Mouse (Mus musculus): ENCODE results near the gene Slc39a1. TPM values are rescaled to one million over a fixed set of nuclear protein-coding genes. Genes with fewer than 3 reads are reported as not detected.

Gene Slc39a1
- polyA plus RNA-seq (2016; fragmentation: Nextera tagmentation; extraction: Ambion mirVana): 62.5 and 65.3 TPM in 2 replicates

DNA sequence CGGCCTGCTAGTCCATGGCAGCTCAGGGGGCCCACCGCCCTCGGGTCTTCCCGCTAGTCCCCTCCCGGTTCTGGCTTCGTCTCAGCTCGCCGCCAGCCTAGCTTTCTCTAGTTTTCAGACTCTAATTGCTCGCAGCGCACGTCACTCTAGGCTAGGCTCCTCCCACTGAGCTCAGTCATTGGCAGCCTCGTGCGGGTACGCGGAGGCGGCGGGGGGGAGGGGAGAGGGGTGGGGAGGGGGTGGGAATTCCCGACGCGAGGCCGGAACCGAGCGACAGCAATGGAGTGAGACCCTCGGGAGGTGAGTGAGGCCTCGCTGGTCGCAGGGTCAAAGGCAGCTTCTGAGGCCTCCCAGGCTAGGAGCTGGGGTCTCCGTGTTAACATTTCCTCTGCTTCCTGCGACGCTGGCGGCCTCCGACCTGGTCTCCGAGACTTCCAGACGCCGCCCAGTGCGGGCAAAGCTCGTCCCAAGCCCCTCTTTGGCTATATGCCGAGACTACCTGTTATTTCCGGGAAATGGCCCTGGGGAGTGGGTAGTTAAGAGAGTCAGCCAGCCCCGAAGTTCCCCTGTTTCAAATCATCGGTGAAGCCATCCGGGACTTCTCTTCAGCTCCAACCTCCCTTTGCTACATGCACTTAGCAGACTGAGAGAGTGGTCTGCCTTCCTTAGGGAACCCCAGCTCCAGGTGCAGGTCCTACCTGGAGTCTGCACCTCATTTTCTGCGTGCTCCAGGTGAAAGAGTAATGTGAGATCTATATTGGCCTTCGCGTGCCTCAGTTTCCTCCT, at the start of gene Slc39a1:
Slc39a1 (plus strand) TSS at position 213 of the 786 bp plus-strand sequence.
- WGBS: under 1% methylated on average over 44 of the region's 44 CpGs
- Histone ChIP-seq H3K9me3 (no peaks in the 10 kb centered on the region), H3K4me1 (replicated peaks) (peaks cover 29% of the 10 kb centered on the region), H3K4me3 (peak within 1 kb of the TSS; percentile 70), H3K27ac (peak within 1 kb of the TSS; percentile 93), H3K27me3 (ENCODE audit: insufficient read depth, poor library complexity, severe bottlenecking) (no peaks in the 10 kb centered on the region), H3K36me3 (peaks cover 28% of the 10 kb centered on the region)
- DNase-seq (ENCODE audit: low spot score): peak; percentile 97

DNA sequence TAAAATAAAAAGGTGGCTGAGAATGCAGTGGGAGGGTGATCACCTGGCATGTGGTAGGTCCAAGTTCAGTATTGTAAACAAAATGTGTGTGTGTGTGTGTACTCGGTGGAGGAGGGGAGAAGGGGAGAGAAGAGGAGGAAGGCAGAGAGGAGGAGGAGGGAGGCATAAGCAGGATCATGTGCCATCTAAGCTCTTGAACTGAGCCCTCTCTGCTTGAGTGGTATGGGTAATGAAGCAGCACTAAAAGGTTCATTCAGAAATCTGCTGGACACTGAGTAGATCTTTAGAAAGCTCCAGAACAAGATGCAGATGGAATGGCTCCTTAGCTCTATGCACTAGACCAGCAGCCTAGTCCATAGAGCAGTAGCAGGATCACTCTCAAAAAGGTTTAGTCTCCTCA, 45.1 kb upstream of the Slc39a1 start:
- no peak overlapping the region for H3K4me3 ChIP-seq
- 67% methylated on average over 1 of the region's 1 CpGs for WGBS
- H3K4me1 ChIP-seq (replicated peaks): 0 out of 2 replicates have a peak, but pooled peaks cover 2% of the 10 kb centered on the region
- no peak overlapping the region for H3K27ac ChIP-seq
- H3K27me3 ChIP-seq (ENCODE audit: insufficient read depth, poor library complexity, severe bottlenecking): no peaks in the 10 kb centered on the region
- peaks cover 32% of the 10 kb centered on the region for H3K36me3 ChIP-seq
- no peak for DNase-seq (ENCODE audit: low spot score)
- no peaks in the 10 kb centered on the region for H3K9me3 ChIP-seq

DNA sequence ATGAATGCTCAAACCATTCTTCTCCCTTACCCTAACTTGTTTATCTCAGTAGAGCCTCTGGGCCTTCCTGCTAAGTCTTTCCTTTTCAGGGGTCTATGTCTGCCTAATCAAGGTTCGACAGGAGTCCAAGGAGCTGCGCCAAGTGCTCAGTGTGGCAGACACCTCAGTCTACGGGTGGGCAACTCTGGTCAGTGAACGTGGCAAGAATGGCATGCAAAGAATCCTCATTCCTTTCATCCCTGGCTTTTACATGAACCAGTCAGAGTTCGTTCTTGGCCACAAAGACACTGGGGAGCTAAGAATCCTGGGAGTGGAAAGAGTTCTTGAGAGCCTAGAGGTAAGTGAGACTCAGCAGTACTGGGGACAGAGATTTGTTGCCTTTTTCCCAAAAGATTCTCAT, 44.4 kb upstream of the Slc39a1 start:
- no peak for DNase-seq (ENCODE audit: low spot score)
- 79% methylated on average over 5 of the region's 5 CpGs for WGBS

DNA sequence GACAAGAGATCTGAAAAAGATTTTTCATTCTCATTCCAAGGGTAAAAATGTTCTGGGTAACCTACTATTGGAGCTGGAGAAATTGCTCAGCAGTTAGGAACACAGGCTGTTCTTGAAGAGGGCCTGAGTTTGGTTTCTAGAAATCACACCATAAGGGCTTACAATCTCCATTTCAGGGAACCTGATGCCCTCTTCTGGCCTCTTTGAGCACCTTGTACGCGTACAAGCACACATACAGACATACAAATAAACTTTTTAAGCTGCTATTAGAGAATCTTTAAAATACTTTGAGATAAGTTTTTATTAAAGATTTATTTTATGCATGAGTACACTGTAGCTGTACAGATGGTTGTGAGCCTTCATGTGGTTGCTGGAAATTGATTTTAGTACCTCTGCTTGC, 43.4 kb upstream of the Slc39a1 start:
- DNase-seq (ENCODE audit: low spot score): no peak
- 96% methylated on average over 2 of the region's 2 CpGs for WGBS

More for the DNA sequence above, 44.4 kb upstream of the Slc39a1 start:
- no peak overlapping the region for H3K4me3 ChIP-seq
- H3K27ac ChIP-seq: no peak overlapping the region
- H3K4me1 ChIP-seq (replicated peaks): 0 out of 2 replicates have a peak, but pooled peaks cover 2% of the 10 kb centered on the region
- H3K36me3 ChIP-seq: peaks cover 40% of the 10 kb centered on the region
- H3K9me3 ChIP-seq: no peaks in the 10 kb centered on the region
- H3K27me3 ChIP-seq (ENCODE audit: insufficient read depth, poor library complexity, severe bottlenecking): no peaks in the 10 kb centered on the region

DNA sequence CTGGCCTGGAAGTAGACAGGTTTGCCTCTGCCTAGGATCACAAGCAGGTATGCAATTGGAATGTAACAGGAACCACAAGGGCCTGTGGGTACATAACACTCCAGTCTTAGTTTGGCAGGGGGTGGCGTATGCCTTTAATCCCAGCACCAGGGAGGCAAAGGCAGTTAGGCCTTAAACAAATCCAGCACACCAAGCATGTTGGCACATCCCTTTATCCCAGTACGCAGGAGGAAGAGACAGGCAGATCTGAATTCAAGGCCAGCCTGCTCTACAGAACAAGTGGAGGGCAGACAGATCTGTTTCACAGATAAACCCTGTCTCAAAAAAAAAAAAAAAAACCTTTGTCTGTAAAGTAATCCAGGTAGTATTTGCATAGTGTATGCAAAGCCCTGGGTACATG, 39.3 kb upstream of the Slc39a1 start:
- DNase-seq (ENCODE audit: low spot score): no peak
- H3K36me3 ChIP-seq: peaks cover 81% of the 10 kb centered on the region

More for the DNA sequence above, 43.4 kb upstream of the Slc39a1 start:
- no peaks in the 10 kb centered on the region for H3K9me3 ChIP-seq
- peaks cover 49% of the 10 kb centered on the region for H3K36me3 ChIP-seq
- H3K4me3 ChIP-seq: no peak overlapping the region
- H3K4me1 ChIP-seq (replicated peaks): 0 out of 2 replicates have a peak, but pooled peaks cover 2% of the 10 kb centered on the region
- H3K27ac ChIP-seq: no peak overlapping the region
- no peaks in the 10 kb centered on the region for H3K27me3 ChIP-seq (ENCODE audit: insufficient read depth, poor library complexity, severe bottlenecking)

DNA sequence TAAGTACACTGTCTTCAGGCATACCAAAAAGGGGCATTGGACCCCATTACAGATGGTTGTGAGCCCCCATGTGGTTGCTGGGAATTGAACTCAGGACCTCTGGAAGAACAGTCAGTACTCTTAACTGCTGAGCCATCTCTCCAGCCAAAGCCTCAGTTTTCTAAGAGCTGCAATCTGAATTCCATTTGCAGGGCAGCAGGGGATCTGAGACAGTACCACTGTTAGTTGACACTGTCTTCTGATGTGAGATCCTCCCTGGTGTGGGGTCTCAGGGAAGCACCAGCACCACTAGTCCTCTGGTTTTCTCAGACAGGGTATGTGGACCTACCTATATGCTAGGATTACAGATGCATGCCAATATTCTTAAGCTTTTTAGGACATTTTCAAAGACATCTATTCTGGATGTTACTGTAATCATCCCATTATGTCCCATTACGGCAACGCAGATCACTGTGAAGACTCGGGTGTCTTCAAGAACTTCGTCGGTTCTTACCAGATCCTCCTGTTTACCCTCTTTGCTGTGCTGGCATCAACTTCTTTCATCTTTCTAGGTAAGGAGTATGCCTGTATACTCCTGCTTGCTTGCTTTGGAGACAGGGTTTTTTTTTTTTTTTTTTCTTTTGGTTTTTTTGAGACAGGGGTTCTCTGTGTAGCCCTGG, 37.9 kb upstream of the Slc39a1 start:
- H3K27me3 ChIP-seq (ENCODE audit: insufficient read depth, poor library complexity, severe bottlenecking): no peaks in the 10 kb centered on the region
- H3K4me1 ChIP-seq (replicated peaks): peaks cover 30% of the 10 kb centered on the region
- no peak overlapping the region for H3K4me3 ChIP-seq
- 94% methylated on average over 5 of the region's 5 CpGs for WGBS
- DNase-seq (ENCODE audit: low spot score): no peak
- peaks cover 77% of the 10 kb centered on the region for H3K36me3 ChIP-seq
- H3K9me3 ChIP-seq: no peaks in the 10 kb centered on the region
- H3K27ac ChIP-seq: no peak overlapping the region

More for the DNA sequence above, 39.3 kb upstream of the Slc39a1 start:
- H3K4me3 ChIP-seq: no peak overlapping the region
- no peaks in the 10 kb centered on the region for H3K27me3 ChIP-seq (ENCODE audit: insufficient read depth, poor library complexity, severe bottlenecking)
- H3K9me3 ChIP-seq: no peaks in the 10 kb centered on the region
- H3K4me1 ChIP-seq (replicated peaks): peaks cover 23% of the 10 kb centered on the region
- 85% methylated on average over 2 of the region's 2 CpGs for WGBS
- H3K27ac ChIP-seq: no peak overlapping the region

DNA sequence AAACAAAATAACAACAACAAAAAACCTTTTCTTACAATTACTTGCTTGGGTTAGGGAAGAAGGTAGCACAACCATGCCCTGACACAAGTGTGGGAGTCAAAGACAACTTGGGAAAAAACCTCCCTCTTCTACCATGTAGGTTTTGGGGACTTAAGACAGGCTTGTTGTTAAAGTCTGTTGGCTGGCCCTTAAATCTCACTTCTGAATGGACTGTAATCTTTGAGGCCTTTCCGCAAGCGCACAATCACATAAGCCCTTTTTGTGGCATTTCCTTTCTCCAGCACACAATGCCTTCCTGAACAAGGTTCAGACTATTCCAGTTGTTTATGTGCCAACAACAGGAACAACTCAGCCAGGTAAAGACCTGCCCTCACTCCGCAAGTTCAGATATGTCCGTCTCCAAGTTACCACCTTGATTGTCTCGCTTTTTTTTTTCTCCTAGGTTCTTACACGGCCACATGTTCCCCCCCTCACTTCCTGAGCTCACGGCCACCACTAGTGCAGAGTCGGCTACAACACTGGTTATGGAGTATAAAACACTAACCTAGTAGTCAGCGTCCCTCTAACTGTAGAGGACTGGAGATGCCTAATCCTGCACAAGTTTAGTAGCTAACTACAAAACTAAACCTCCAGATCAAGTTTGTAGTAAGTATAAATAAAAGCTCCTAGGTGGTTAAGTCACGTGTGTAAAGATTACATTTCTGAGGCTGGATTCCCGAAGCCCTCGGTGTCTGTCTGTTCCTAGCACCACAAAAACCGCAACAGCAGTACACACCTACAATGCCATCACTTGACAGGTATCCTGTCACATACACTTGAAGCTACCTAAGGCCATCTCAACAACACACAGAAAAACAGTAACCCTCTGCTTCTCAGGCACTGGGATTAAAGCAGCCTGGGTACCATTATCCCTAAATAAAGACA, 36.2 kb upstream of the Slc39a1 start:
- Histone ChIP-seq H3K36me3 (peaks cover 60% of the 10 kb centered on the region), H3K9me3 (no peaks in the 10 kb centered on the region), H3K4me1 (replicated peaks) (peaks cover 30% of the 10 kb centered on the region), H3K27ac (no peak overlapping the region), H3K27me3 (ENCODE audit: insufficient read depth, poor library complexity, severe bottlenecking) (no peaks in the 10 kb centered on the region), H3K4me3 (peak overlapping the region; percentile 82)
- no peak for DNase-seq (ENCODE audit: low spot score)
- WGBS: 86% methylated on average over 13 of the region's 13 CpGs

DNA sequence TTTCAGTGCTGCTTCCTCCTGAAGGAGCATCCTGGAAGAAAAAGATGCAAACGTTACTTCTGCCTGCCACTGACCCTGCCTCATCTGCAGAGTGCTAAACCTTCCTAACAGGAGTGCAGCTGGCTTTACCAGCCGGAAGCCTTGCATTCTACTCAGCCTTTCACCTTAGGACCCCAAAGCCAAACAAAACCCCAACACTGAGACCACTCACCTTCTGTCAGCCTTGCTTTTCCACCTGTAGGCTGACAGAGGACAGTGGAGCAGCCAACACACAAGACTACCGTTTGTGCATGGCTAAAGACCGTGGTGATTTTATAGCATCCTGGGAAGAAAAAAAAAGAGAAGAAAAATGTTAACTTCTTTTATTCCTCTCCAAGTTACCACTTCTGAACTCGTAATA, 35.2 kb upstream of the Slc39a1 start:
- peaks cover 50% of the 10 kb centered on the region for H3K36me3 ChIP-seq
- no peak for DNase-seq (ENCODE audit: low spot score)
- H3K4me1 ChIP-seq (replicated peaks): peaks cover 30% of the 10 kb centered on the region
- peak overlapping the region; percentile 97 for H3K27ac ChIP-seq
- no peaks in the 10 kb centered on the region for H3K9me3 ChIP-seq
- WGBS: 15% methylated on average over 5 of the region's 5 CpGs
- no peaks in the 10 kb centered on the region for H3K27me3 ChIP-seq (ENCODE audit: insufficient read depth, poor library complexity, severe bottlenecking)
- peak overlapping the region; percentile 82 for H3K4me3 ChIP-seq

DNA sequence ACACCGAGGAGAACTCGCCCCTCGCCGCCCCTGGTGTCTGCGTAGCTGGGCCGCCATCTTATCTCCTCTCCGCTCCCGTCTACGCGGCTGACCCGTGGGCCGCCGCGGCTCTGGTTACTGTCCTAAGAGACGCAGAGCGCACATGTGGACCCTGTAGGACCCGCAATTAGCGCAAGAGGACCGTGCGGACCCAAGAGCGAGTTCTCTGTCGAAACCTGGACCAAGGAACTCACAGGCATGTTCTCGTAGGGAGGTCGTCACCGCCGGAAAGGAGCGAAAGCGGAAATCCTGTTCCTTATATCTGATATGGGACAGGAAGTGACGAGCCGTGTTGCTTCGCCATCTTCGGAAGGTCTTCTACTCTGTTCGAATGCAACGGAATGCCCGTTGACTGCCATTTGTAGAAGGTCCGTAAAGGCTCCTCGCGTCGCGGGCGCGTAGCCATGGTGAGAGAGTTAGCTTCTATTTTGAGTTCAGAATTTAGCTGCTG, 34.5 kb upstream of the Slc39a1 start, which contains the start of the genes Rps27 and Rab13:
Rps27 (minus strand) TSS at position 275 of the 490 bp plus-strand sequence.
Rab13 (plus strand) TSS at position 319 of the 490 bp plus-strand sequence.
- Histone ChIP-seq H3K4me1 (replicated peaks) (peaks cover 30% of the 10 kb centered on the region), H3K27me3 (ENCODE audit: insufficient read depth, poor library complexity, severe bottlenecking) (no peaks in the 10 kb centered on the region), H3K36me3 (peaks cover 43% of the 10 kb centered on the region), H3K4me3 (peak within 1 kb of the TSS; percentile 82), H3K27ac (peak within 1 kb of the TSS; percentile 97), H3K9me3 (no peaks in the 10 kb centered on the region)
- WGBS: under 1% methylated on average over 42 of the region's 42 CpGs
- peak; percentile 92 for DNase-seq (ENCODE audit: low spot score)

DNA sequence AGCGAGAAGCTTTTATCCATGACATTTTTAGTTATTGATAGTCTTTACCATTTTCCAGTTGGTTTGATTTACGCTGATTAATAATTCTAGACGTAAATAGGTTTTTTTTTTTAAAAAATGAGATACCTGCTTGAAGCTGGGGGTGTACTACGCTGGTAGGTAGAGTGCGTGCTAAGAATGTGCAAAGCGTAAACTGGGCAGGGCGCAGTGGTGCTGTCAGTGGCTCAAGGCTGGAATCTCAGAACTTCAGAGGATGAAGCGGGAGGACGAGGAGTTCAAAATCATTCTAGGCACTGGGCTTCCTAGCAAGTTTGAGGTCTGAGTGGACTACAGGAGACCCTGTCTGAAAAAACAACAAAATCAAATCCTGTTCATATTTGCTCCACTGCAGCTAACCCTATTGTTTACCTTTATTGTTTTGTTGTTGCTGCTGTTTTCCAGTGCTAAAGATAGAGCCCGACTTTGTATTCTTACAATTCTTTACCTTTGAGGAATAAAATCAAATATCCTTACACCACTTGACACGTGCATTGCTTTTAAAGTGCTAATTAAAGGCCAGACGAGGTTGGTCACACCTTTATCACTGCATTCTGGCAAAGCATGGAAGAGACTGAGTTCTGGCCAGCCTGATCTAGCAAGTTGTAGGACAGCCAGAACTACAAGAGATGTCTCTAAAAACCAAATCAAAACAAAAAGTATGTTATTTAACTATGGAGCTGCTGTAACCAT, 33.9 kb upstream of the Slc39a1 start:
- no peaks in the 10 kb centered on the region for H3K27me3 ChIP-seq (ENCODE audit: insufficient read depth, poor library complexity, severe bottlenecking)
- H3K4me1 ChIP-seq (replicated peaks): peaks cover 30% of the 10 kb centered on the region
- H3K4me3 ChIP-seq: peak overlapping the region; percentile 82
- no peak for DNase-seq (ENCODE audit: low spot score)
- H3K36me3 ChIP-seq: peaks cover 37% of the 10 kb centered on the region
- no peaks in the 10 kb centered on the region for H3K9me3 ChIP-seq
- H3K27ac ChIP-seq: peak overlapping the region; percentile 97
- WGBS: 16% methylated on average over 12 of the region's 12 CpGs

DNA sequence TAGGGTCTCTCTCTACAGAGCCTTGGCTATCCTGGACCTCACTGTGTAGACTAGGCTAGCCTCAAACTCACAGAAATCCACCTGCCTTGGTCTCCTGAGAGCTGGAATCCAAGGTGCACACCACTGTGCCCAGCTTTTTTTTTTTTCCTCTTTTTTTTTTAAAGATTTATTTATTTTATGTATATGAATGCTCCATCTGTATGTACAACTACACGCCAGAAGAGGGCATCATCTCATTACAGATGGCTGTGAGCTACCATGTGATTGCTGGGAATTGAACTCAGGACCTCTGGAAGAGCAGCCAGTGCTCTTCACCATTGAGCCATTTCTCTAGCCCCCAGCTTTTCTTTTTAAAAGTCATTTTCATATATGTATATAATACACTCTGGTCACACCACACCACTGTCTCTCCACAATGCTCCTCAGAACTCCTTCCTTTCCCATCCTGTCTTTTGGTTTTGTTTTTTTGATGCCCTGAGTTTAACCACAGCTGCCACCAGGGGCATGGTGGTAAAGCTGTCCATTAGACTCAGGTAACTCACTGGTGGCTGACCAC, 32.1 kb upstream of the Slc39a1 start:
- Histone ChIP-seq H3K9me3 (no peaks in the 10 kb centered on the region), H3K36me3 (peaks cover 19% of the 10 kb centered on the region), H3K4me3 (no peak overlapping the region), H3K4me1 (replicated peaks) (peaks cover 36% of the 10 kb centered on the region), H3K27ac (no peak overlapping the region), H3K27me3 (ENCODE audit: insufficient read depth, poor library complexity, severe bottlenecking) (no peaks in the 10 kb centered on the region)
- DNase-seq (ENCODE audit: low spot score): no peak
- 50% methylated on average over 1 of the region's 1 CpGs for WGBS

Measured in hindbrain, embryonic 10.5 days (tissue).